Comparison of ENCODE assay signal across 15 mouse cellular contexts in the genomic region with DNA sequence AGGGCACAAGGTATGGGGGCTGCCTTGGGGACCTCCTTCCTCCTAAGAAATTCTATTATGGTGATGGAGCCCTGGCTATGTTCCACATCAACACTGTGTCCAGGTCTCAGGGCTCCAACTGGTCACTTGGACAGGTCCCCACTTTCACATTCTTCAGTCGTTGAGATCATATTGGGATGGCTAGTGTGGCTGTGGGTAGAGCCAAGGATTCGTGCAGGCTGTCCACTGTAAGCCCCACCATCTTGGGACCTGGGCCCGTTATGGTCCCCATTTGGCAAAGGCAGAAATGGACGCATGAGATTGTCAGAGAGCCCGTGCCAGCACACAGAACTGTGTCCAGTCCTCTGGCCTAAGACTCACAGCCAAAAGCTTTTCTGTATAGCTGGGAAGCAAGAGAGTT. TPM values are rescaled to one million over a fixed set of nuclear protein-coding genes. Genes with fewer than 3 reads are reported as not detected.
DNase-seq lines count a peak whose midpoint lies in the region; ATAC-seq and TF ChIP-seq lines count a peak whose summit lies in the region.
"Had no signal": no experiment of that assay in that cellular context is flagged by ENCODE, and none has a peak within 500 bp of the region (broad histone marks: within the 10 kb centered on the region; RNA-seq: fewer than 3 reads in every experiment).

No protein-coding gene starts in this region.

- H3K9ac ChIP-seq in midbrain, embryonic 16.5 days (ENCODE audit: low read depth, low read length): no peak overlapping the region
- H3K9ac ChIP-seq: embryonic facial prominence, embryonic 15.5 days; liver, embryonic 13.5 days had no signal

- no peak for ATAC-seq in midbrain, embryonic 16.5 days
- ATAC-seq: activated CD4-positive, CD25-positive, alpha-beta regulatory T cell, adult 4 months; inflammation-experienced regulatory T-cells, adult 6 months had no signal

- peak; percentile 81 to 82 for DNase-seq in cerebellum, postnatal 10 days
- DNase-seq in cerebellum, adult 11-12 months: no peak
- peak; percentile 94 for DNase-seq in heart, adult 11 months
- DNase-seq in heart, postnatal 14 days: no peak
- no peak for DNase-seq in layer of hippocampus, adult 2 months (ENCODE audit: low spot score in 2 of 2)
- DNase-seq in layer of hippocampus, adult 8-10 months (ENCODE audit: low spot score in 2 of 2): no peak
- no peak for DNase-seq in spleen, adult 18-20 months
- DNase-seq: adrenal gland, postnatal 25 days; liver, embryonic 13.5 days; right cerebral cortex, postnatal 4 days had no signal

- intact Hi-C loops in heart, postnatal 14 days (cut with DNase I): loop anchor here (5.0 kb wide), 1 partner anchor 65 kb away; no protein-coding TSS in a partner anchor

- no peak for TF ChIP-seq CTCF in layer of hippocampus, adult 2 months (conservative IDR thresholded peaks at IDR 0.05)

- no peak overlapping the region for H3K4me2 ChIP-seq in midbrain, embryonic 16.5 days (ENCODE audit: low read length)
- H3K4me2 ChIP-seq: embryonic facial prominence, embryonic 15.5 days; liver, embryonic 13.5 days had no signal

- peak overlapping the region; percentile 80 for H3K27ac ChIP-seq in layer of hippocampus, adult 2 months
- peak overlapping the region; percentile 84 for H3K27ac ChIP-seq in midbrain, embryonic 16.5 days (ENCODE audit: low read length)
- H3K27ac ChIP-seq: embryonic facial prominence, embryonic 15.5 days; liver, embryonic 13.5 days had no signal

- no peak overlapping the region for H3K4me3 ChIP-seq in layer of hippocampus, adult 2 months
- H3K4me3 ChIP-seq in midbrain, embryonic 16.5 days (ENCODE audit: low read depth, low read length): no peak overlapping the region
- H3K4me3 ChIP-seq: embryonic facial prominence, embryonic 15.5 days; liver, embryonic 13.5 days; megakaryocyte, embryonic 14.5 days had no signal

- H3K27me3 ChIP-seq in midbrain, embryonic 16.5 days (ENCODE audit: control insufficient read depth, insufficient read depth, low read depth, low read length): no peaks in the 10 kb centered on the region
- H3K27me3 ChIP-seq: embryonic facial prominence, embryonic 15.5 days; liver, embryonic 13.5 days had no signal

- WGBS in midbrain, embryonic 16.5 days: 81% methylated on average over 5 of the region's 5 CpGs

- H3K9me3 ChIP-seq in midbrain, embryonic 16.5 days (replicated peaks; ENCODE audit: control insufficient read depth, low read length, poor library complexity, severe bottlenecking): no peaks in the 10 kb centered on the region
- H3K9me3 ChIP-seq: embryonic facial prominence, embryonic 15.5 days; liver, embryonic 13.5 days had no signal

- H3K4me1 ChIP-seq in midbrain, embryonic 16.5 days (ENCODE audit: control insufficient read depth, insufficient read depth, low read length): peaks cover 17% of the 10 kb centered on the region
- H3K4me1 ChIP-seq: liver, embryonic 13.5 days had no signal

- H3K36me3 ChIP-seq in midbrain, embryonic 16.5 days (ENCODE audit: control insufficient read depth, insufficient read depth, low read length): no peaks in the 10 kb centered on the region
- H3K36me3 ChIP-seq: embryonic facial prominence, embryonic 15.5 days; liver, embryonic 13.5 days had no signal

RNA-seq across cellular contexts. Expression of gene Ncor2, which starts 23.1 kb away (rescaled TPM):
- 10 to 100 TPM; 89.1 to 98.5 TPM for total RNA-seq in heart, postnatal 14 days (2021)
- 100 to 1,000 TPM; 285 to 307 TPM for total RNA-seq in layer of hippocampus, adult 2 months (2021)
- 100 to 1,000 TPM; 246 to 324 (median 271) TPM for total RNA-seq in layer of hippocampus, adult 8-10 months (2022)
- polyA plus RNA-seq in midbrain, embryonic 16.5 days (2015; fragmentation: Nextera tagmentation; extraction: Ambion mirVana): 19.9 and 22.9 TPM in 2 replicates

Comparison
In these comparisons a context has a peak if more than half of its experiments do, and no peak if none do; other contexts are left out.
1. DNase-seq: peak in cerebellum, postnatal 10 days (2 of 2) and heart, adult 11 months (single experiment); none in cerebellum, adult 11-12 months (single experiment), heart, postnatal 14 days (0 of 2), layer of hippocampus, adult 2 months (0 of 2), layer of hippocampus, adult 8-10 months (0 of 2) and spleen, adult 18-20 months (0 of 2).